8 mouse cellular contexts compared by ENCODE assay signal in the genomic region with DNA sequence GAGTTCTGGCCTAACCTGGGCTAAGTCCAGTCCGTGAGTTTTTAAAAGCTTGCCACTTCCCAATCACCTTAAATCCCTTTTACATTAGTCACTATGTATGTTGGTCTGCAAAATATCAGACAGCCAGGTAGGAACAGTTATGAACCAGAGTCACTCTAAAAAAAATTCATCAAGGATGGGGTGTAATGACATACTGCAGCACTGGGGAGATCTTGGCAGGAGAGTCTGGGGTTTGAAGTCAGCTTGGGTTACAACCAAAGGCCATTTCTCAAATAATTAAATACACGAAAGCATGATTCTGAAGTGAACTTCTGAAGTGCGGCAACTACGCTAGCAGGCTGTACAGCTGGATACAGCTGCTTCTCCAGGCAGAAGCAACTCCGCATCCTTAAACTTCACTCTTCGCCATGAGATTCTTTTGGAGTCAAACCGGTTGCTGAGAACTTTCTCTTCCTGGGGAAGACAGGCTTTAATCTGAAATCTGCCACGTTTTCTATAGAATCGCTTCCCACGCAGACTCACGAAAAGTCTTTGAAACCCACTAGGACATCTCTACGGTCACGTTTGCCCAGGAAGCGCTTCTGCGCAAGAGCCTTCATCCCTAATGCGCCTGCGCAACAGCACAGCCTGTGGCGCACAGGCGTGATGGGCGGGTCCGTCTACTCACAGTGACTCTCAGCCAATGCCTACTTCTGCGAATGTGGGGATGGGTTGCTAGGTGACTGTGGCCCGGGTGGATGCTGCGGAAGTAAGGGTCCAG. TPM values are rescaled to one million over a fixed set of nuclear protein-coding genes. Genes with fewer than 3 reads are reported as not detected.
DNase-seq lines count a peak whose midpoint lies in the region; ATAC-seq and TF ChIP-seq lines count a peak whose summit lies in the region.

No protein-coding gene starts in this region.

- peak overlapping the region; percentile 24; the same call in 1 of the 2 replicates for H3K27ac ChIP-seq in heart, embryonic 11.5 days (ENCODE audit: low read depth, low read length)
- H3K27ac ChIP-seq in kidney, embryonic 15.5 days = peak overlapping the region; percentile 79

- H3K4me3 ChIP-seq in heart, embryonic 11.5 days (ENCODE audit: low read depth, low read length) = peak overlapping the region; percentile 37
- peak overlapping the region; percentile 43 for H3K4me3 ChIP-seq in kidney, embryonic 15.5 days (replicated peaks)

- no peak; the same call in 1 of the 2 replicates for TF ChIP-seq POLR2A in brain, embryonic 14.5 days (IDR thresholded peaks at IDR 0.05; ENCODE audit: borderline replicate concordance, extremely low read depth, insufficient read depth, insufficient read length, poor library complexity, severe bottlenecking)

- 9% methylated on average over 24 of the region's 24 CpGs for WGBS in heart, embryonic 11.5 days (ENCODE audit: insufficient replicate concordance)
- 6% methylated on average over 24 of the region's 24 CpGs for WGBS in kidney, embryonic 15.5 days

- no peaks in the 10 kb centered on the region for H3K36me3 ChIP-seq in heart, embryonic 11.5 days (ENCODE audit: control insufficient read depth, insufficient read depth, low read length)
- H3K36me3 ChIP-seq in kidney, embryonic 15.5 days = no peaks in the 10 kb centered on the region

- H3K9me3 ChIP-seq in heart, embryonic 11.5 days (replicated peaks; ENCODE audit: control insufficient read depth, low read length) = no peaks in the 10 kb centered on the region
- H3K9me3 ChIP-seq in kidney, embryonic 15.5 days (replicated peaks) = no peaks in the 10 kb centered on the region

- ATAC-seq in erythroblast, adult 5-6 weeks (replicated peaks; ENCODE audit: low FRiP score, poor library complexity, severe bottlenecking) = peak; percentile 98
- peak; percentile 85 for ATAC-seq in heart, embryonic 11.5 days (replicated peaks; ENCODE audit: insufficient number of reproducible peaks, low FRiP score, low TSS enrichment)
- ATAC-seq in kidney, embryonic 15.5 days (replicated peaks; ENCODE audit: low FRiP score) = peak; percentile 97

- H3K9ac ChIP-seq in heart, embryonic 11.5 days (ENCODE audit: low read depth, low read length) = peak overlapping the region; percentile 69
- peak overlapping the region; percentile 35; the same call in 1 of the 2 replicates for H3K9ac ChIP-seq in kidney, embryonic 15.5 days

- H3K27me3 ChIP-seq in heart, embryonic 11.5 days (ENCODE audit: control insufficient read depth, insufficient read depth, low read length) = no peaks in the 10 kb centered on the region
- no peaks in the 10 kb centered on the region for H3K27me3 ChIP-seq in kidney, embryonic 15.5 days

- no peaks in the 10 kb centered on the region; the same call in 1 of the 2 replicates for H3K4me1 ChIP-seq in heart, embryonic 11.5 days (ENCODE audit: control insufficient read depth, insufficient read depth, low read length)
- peaks cover 11% of the 10 kb centered on the region for H3K4me1 ChIP-seq in kidney, embryonic 15.5 days

- DNase-seq in CD4-positive helper T cell, adult 2 months (ENCODE audit: low read depth, low spot score) = peak; percentile 96
- DNase-seq in brain, embryonic 14.5 days (ENCODE audit: low read depth) = peak; percentile 98
- DNase-seq in liver = peak; percentile 94
- DNase-seq in monocyte, adult 2 months (ENCODE audit: low read depth in 1 of 2, low spot score in 2 of 2) = peak; percentile 59 to 78
- DNase-seq in spleen, postnatal 14 days (ENCODE audit: low spot score in 2 of 2) = peak; percentile 74 to 75

- H3K4me2 ChIP-seq in heart, embryonic 11.5 days = peak overlapping the region; percentile 76
- peak overlapping the region; percentile 65 for H3K4me2 ChIP-seq in kidney, embryonic 15.5 days

- TF ChIP-seq CTCF in brain, embryonic 14.5 days (IDR thresholded peaks at IDR 0.05; ENCODE audit: borderline replicate concordance, extremely low read depth, insufficient read depth, insufficient read length) = no peak

RNA-seq across cellular contexts. Expression of a gene that starts 11.4 kb away (rescaled TPM):
- polyA plus RNA-seq in brain, embryonic 14.5 days (2012; rRNA removed) = 14.2 and 19.5 TPM in 2 replicates
- 10.0 and 14.8 TPM in 2 replicates for total RNA-seq in erythroblast, adult 5-6 weeks (2015; ENCODE audit: low replicate concordance)
- 17.7 and 18.5 TPM in 2 replicates for total RNA-seq in erythroblast, adult 5-6 weeks (2017; ENCODE audit: low replicate concordance)
- 13.5 and 13.7 TPM in 2 replicates for polyA plus RNA-seq in heart, embryonic 11.5 days (2014; fragmentation: Nextera tagmentation; extraction: Ambion mirVana)
- polyA plus RNA-seq in kidney, embryonic 15.5 days (2015; fragmentation: Nextera tagmentation; extraction: Ambion mirVana) = 20.3 and 21.8 TPM in 2 replicates

RNA-seq across cellular contexts. Expression of a gene that starts 11.8 kb away (rescaled TPM):
- polyA plus RNA-seq in brain, embryonic 14.5 days (2012; rRNA removed) = 0.05 TPM in 2 replicates
- 1.5 and 2.3 TPM in 2 replicates for total RNA-seq in erythroblast, adult 5-6 weeks (2015; ENCODE audit: low replicate concordance)
- not detected in 2 replicates for total RNA-seq in erythroblast, adult 5-6 weeks (2017; ENCODE audit: low replicate concordance)
- 0.80 and 1.0 TPM in 2 replicates for polyA plus RNA-seq in heart, embryonic 11.5 days (2014; fragmentation: Nextera tagmentation; extraction: Ambion mirVana)
- 1.7 and 2.4 TPM in 2 replicates for polyA plus RNA-seq in kidney, embryonic 15.5 days (2015; fragmentation: Nextera tagmentation; extraction: Ambion mirVana)

RNA-seq across cellular contexts. Expression of a gene that starts 49.2 kb away (rescaled TPM):
- polyA plus RNA-seq in brain, embryonic 14.5 days (2012; rRNA removed) = 6.7 and 7.2 TPM in 2 replicates
- total RNA-seq in erythroblast, adult 5-6 weeks (2015; ENCODE audit: low replicate concordance) = 2.9 TPM in 1 of 2 replicates, not detected in the other
- total RNA-seq in erythroblast, adult 5-6 weeks (2017; ENCODE audit: low replicate concordance) = 0.84 and 4.3 TPM in 2 replicates
- polyA plus RNA-seq in heart, embryonic 11.5 days (2014; fragmentation: Nextera tagmentation; extraction: Ambion mirVana) = 1.5 TPM in 1 of 2 replicates, not detected in the other
- not detected in 2 replicates for polyA plus RNA-seq in kidney, embryonic 15.5 days (2015; fragmentation: Nextera tagmentation; extraction: Ambion mirVana)

RNA-seq across cellular contexts. Expression of a gene that starts 56.1 kb away (rescaled TPM):
- polyA plus RNA-seq in brain, embryonic 14.5 days (2012; rRNA removed) = 17.7 and 19.9 TPM in 2 replicates
- 0.38 and 5.0 TPM in 2 replicates for total RNA-seq in erythroblast, adult 5-6 weeks (2015; ENCODE audit: low replicate concordance)
- total RNA-seq in erythroblast, adult 5-6 weeks (2017; ENCODE audit: low replicate concordance) = 3.2 and 7.8 TPM in 2 replicates
- 3.2 and 4.3 TPM in 2 replicates for polyA plus RNA-seq in heart, embryonic 11.5 days (2014; fragmentation: Nextera tagmentation; extraction: Ambion mirVana)
- polyA plus RNA-seq in kidney, embryonic 15.5 days (2015; fragmentation: Nextera tagmentation; extraction: Ambion mirVana) = 5.2 and 5.5 TPM in 2 replicates

RNA-seq across cellular contexts. Expression of a gene that starts 58.8 kb away (rescaled TPM):
- polyA plus RNA-seq in brain, embryonic 14.5 days (2012; rRNA removed) = 27.8 and 29.2 TPM in 2 replicates
- total RNA-seq in erythroblast, adult 5-6 weeks (2015; ENCODE audit: low replicate concordance) = 4.4 and 10.0 TPM in 2 replicates
- 4.2 and 4.3 TPM in 2 replicates for total RNA-seq in erythroblast, adult 5-6 weeks (2017; ENCODE audit: low replicate concordance)
- polyA plus RNA-seq in heart, embryonic 11.5 days (2014; fragmentation: Nextera tagmentation; extraction: Ambion mirVana) = 15.4 and 17.5 TPM in 2 replicates
- 23.7 and 25.8 TPM in 2 replicates for polyA plus RNA-seq in kidney, embryonic 15.5 days (2015; fragmentation: Nextera tagmentation; extraction: Ambion mirVana)

Comparison
In these comparisons a context has a peak if more than half of its experiments do, and no peak if none do; other contexts are left out.
1. Peak in every context shown above with its lines: DNase-seq, ATAC-seq, H3K4me3 ChIP-seq and H3K27ac ChIP-seq.